Mouse (Mus musculus) gastrocnemius, adult 8-10 months (tissue): ENCODE results near the gene Nfkbib. TPM values are rescaled to one million over a fixed set of nuclear protein-coding genes. Genes with fewer than 3 reads are reported as not detected.

ENCODE experiments used
- DNase-seq, 2 experiments: peaks; one replicate each; pipeline ENCODE4 v3.0.0; 2022; ENCODE audit warnings: low spot score in 2 of 2
- total RNA-seq, 4 experiments: library from RNA; stranded (reverse); gene quantifications; 2 replicates each; pipeline ENCODE4 v1.2.4; 2022

Gene Nfkbib
- total RNA-seq, 4 experiments from 2014 or later, result 28.5 to 34.2 (median 31.2) TPM

GRCm38 (mm10) chr7:28799994-28800393, 32.7 kb upstream of the Nfkbib start:
- no peak for DNase-seq

GRCm38 (mm10) chr7:28796562-28796975, 29.3 kb upstream of the Nfkbib start:
- peak; percentile 65 to 78 for DNase-seq

- no peak for DNase-seq
Measured at GRCm38 (mm10) chr7:28795832-28796231, 28.5 kb upstream of the Nfkbib start.

- DNase-seq, result no peak
Measured at GRCm38 (mm10) chr7:28794496-28794895, 27.2 kb upstream of the Nfkbib start.

GRCm38 (mm10) chr7:28793834-28794233, 26.5 kb upstream of the Nfkbib start:
- DNase-seq, result no peak

GRCm38 (mm10) chr7:28792391-28793185, 25.3 kb upstream of the Nfkbib start:
- no peak for DNase-seq

- no peak for DNase-seq
Measured at GRCm38 (mm10) chr7:28791706-28792105, 24.4 kb upstream of the Nfkbib start.

- no peak for DNase-seq
Measured at GRCm38 (mm10) chr7:28790066-28790806, 22.9 kb upstream of the Nfkbib start.

- DNase-seq, result no peak
Measured at GRCm38 (mm10) chr7:28789235-28789634, 21.9 kb upstream of the Nfkbib start.

GRCm38 (mm10) chr7:28788307-28789195, 21.2 kb upstream of the Nfkbib start, which contains the start of gene Rinl:
Rinl (plus strand) TSS chr7:28788969.
- no peak for DNase-seq

GRCm38 (mm10) chr7:28787884-28788283, 20.6 kb upstream of the Nfkbib start:
- DNase-seq, result no peak

GRCm38 (mm10) chr7:28785161-28785560, 17.8 kb upstream of the Nfkbib start:
- no peak for DNase-seq

- no peak for DNase-seq
Measured at GRCm38 (mm10) chr7:28781261-28781663, 13.9 kb upstream of the Nfkbib start.

- DNase-seq, result peak in 1 of 2 experiments; percentile 21
Measured at GRCm38 (mm10) chr7:28780857-28781256, 13.5 kb upstream of the Nfkbib start.

GRCm38 (mm10) chr7:28780067-28780658, 12.9 kb upstream of the Nfkbib start:
- DNase-seq, result peak; percentile 83 to 89

- DNase-seq, result no peak
Measured at GRCm38 (mm10) chr7:28778825-28779224, 11.5 kb upstream of the Nfkbib start.

GRCm38 (mm10) chr7:28775129-28775528, 7.8 kb upstream of the Nfkbib start:
- DNase-seq, result no peak

GRCm38 (mm10) chr7:28774164-28774563, 6.9 kb upstream of the Nfkbib start:
- DNase-seq, result no peak

GRCm38 (mm10) chr7:28773163-28773562, 5.9 kb upstream of the Nfkbib start:
- DNase-seq, result no peak

GRCm38 (mm10) chr7:28771867-28772266, 4.6 kb upstream of the Nfkbib start:
- no peak for DNase-seq

GRCm38 (mm10) chr7:28770309-28770708, 3.0 kb upstream of the Nfkbib start:
- no peak for DNase-seq
